Mouse (Mus musculus) c-Kit-positive CD71-positive TER-119-positive erythroid progenitor cells, embryonic 14.5 days (primary cell): Measurements from ENCODE around the gene Erich6b.

Source experiments
- DNase-seq: peaks from one replicate; pipeline ENCODE4 v3.0.0-alpha.2; 2013; ENCODE audit warnings: low spot score

Gene Erich6b

DNA sequence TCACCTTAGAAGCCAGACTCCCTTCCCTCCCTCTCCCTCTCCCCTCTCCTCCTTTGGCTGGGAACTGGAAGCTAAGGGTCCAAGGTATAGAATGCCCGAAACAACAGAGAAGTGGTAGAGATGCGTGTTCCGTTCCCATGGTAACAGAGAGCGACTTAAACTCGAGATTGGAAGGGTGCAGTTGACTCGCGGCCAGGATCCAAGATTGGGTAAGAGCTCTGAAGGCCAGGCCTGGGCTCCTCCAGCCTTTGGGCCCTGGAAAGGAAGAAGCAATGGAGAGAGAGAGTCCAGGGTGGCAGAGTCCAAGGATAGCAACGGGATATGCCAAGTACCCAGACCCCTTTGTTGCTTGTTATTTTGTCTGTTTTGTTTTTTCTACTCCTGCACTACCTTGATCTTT is at the start of gene Erich6b:
Gene Erich6b (plus strand): TSS at position 180 of the 400 bp plus-strand sequence.
- DNase-seq: no peak

DNA sequence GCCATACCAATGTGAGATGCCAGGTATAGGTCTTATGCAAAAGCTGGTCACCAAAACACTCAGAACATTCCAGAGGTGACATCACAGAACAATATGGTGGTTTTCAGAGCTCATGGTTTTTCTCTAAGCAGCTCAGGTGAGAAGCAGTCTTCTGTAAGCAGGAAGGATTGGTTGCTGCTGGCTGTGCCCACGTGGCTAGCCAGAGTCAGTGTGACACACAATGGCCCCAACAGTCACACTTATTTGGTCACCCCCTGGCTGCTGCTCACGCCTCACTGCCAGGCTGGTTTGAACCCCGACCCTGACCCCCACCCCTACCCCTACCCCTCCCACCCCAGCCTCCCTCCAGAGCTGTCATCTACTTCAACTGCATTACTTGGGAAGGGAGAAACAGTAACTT is 49.1 kb upstream of the Erich6b start, which contains the start of gene Spert:
Gene Spert (minus strand): TSS at position 139 of the 400 bp plus-strand sequence.
- DNase-seq: no peak

DNA sequence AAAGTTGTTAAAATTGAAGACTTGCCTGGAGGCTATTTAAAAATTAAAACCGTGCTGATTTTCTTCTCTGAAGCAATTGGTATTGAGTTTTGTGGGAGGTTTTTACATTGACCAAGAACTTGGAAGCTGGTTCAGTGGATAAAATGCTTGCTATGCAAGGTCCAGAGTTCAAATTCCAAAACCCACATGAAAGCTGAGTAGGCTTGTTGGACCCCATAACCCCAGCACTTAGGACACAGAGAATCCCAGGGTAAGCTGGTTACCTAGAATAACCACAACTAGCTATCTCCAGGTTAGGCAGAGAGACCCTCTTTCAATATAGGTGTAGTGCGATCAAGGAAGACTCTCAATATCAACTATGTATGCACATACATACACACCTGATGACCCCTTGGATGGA is 32.9 kb upstream of the Erich6b start:
- no peak for DNase-seq

DNA sequence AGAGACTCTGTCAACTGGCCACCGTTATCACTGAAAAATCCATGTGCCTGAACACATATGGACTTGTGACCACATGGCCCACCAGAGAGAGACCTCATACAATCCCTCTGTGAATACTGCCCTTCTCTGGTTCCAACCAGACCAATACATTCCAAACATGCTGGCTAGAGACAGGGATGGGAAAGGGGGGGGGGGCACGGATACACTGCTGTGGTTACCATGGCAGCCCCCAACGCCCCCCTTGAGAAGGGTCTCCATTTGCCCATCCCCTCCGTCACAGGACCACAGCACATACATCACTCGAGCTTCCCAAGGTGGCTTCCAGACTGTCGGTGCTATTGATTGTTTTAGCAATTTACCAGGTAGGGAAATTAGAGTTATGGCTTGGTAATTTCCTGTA is 25.7 kb upstream of the Erich6b start:
- no peak for DNase-seq

DNA sequence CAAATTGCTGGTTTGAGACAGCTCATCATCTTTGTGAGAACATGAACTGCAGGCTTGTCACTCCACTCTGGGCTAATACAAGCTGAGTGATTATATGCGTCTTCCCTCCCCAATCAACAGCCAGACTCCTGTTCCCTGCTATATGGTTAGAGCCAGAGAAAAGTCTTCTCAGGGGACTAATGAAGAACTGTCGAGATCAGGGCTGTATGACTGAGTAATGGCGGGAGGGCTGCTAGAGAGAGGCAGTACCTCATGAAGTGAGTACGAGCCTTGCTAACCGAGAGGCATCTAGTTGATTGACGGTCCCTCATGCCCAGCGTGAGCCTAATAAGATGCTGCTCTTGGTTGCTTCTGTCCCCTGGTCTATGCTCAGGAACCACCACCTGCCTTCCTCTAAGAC is 19.1 kb upstream of the Erich6b start:
- no peak for DNase-seq

DNA sequence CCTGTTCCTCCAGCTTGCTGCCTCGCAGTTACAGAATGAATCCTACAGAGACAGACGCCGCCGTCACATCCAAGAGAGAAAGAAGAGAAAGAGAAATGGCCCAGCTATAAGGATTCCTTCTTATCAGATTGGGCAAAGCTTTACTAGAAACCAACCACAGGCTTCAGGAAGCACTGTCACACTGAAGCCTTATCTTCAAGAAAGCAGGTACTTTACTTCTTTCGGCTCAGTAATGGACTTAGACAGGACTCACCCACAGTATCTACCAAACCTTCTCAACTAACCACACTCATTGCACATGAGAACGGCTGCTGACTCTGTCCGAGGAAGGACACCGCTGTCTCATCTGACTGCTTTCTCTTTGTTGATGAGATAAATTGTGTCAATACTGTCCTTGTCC is 13.2 kb upstream of the Erich6b start:
- DNase-seq: no peak

DNA sequence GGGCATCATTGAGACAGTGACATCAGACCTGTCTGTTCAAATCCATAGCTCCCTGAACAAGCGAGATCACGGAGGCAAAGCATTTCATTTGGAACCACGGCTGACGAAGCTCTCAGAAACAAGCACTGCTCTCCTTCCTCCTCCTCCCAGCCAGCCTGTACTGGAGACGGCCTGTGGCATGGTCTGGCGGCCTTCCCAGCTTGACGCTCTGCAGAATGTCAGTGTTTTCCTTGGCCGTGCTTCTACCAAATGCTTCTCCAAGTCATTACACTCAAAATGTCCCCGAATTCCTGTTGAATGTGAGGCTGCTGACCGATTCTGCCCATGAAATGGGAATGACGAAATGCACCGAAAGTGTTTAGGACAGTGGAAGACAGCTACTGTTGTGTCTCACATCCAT is 6.7 kb upstream of the Erich6b start:
- no peak for DNase-seq

DNA sequence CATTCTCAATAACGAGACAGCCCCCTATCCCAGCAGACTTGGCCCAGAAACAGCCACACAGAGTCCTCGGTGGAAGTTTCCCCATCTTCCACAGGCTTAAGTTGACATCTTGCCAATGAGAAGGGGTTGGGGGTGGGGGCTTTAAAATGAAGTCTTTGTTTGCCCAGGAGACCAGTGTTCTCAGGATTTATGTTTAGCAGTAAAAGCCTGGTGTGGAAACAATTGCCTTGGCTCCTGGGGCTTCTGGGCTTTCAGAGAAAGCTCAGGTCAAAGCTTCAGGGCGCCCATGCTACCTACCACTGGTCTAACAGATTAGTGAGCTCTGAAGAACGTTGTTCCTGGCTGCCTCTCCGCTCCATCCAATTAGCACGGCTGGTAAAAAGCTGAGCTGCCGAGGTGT is 6.0 kb upstream of the Erich6b start:
- no peak for DNase-seq

DNA sequence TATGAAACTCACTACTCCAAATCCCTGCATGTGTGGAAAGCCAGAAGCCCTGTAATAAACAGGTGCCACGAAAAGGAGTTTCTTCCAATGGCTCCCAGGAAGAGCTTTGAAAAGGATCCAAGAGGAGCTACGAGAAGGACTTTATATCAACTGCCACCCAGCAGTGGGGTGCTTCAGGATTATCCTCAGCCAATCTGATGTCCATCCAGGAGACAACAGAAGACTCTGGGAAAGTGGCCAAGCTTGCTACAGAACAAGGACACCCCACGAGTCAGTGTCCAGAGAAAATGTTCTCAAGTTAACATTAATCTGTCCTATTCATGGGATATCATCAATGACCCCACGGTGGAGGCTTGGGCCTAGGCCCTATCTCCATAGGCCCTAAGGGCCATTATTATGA is 4.4 kb upstream of the Erich6b start:
- DNase-seq: no peak

DNA sequence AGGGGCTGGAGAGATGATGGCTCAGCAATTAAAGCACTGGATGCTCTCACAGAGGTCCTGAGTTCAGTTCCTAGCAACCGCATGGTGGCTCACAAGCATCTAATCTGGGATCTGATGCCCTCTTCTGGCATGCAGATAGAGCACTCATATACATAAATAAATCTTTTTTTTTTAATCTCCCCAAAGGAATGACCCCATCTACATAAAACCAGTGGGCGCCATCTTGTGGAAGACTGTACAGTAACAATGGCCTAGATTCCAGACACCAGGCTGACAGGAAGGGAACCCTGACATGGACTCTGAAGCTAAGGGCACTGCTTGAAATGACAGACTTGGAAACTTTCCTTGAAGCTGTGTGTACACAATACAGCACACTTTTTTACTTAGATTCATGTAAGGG is 1.2 kb upstream of the Erich6b start:
- DNase-seq: no peak

DNA sequence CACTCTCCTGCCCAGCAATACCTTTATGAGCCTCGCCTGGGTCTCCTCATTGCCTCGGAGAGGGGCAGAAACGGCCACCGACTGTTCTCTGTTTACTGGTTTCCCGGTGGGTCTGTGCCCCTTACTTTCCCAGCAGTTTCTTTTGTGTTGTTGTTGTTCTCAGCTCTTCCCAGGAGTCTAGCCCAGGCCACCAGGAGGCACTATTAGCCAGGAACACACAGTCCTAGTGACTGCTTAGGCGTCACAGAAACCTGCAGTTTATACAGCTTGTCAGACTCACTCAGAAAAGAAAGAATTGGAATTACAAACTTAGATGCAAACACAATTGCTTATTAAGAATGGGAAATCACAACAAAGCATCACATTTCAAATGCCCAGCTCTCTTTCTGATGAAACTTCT is 690 bp upstream of the Erich6b start:
- no peak for DNase-seq

DNA sequence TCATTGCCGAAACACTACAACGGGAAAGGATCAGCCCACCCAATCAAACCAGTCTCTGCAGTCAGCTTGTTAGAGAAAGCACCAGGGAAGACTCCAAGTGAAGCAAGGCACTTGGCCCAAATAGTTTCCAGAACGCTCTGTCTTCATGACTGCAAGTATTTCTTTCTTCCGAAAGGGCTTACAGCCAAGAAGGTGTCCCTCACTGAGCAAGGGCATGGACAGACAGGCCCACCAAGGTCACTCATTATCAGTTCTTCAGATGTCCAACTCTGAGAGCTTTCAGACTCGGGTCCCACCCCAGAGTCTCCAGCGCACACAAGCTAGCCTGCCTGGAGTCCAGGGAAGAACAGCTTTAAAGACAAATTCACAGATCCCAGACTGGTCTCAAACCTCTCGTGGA is 3.4 kb downstream of the Erich6b start:
- no peak for DNase-seq

DNA sequence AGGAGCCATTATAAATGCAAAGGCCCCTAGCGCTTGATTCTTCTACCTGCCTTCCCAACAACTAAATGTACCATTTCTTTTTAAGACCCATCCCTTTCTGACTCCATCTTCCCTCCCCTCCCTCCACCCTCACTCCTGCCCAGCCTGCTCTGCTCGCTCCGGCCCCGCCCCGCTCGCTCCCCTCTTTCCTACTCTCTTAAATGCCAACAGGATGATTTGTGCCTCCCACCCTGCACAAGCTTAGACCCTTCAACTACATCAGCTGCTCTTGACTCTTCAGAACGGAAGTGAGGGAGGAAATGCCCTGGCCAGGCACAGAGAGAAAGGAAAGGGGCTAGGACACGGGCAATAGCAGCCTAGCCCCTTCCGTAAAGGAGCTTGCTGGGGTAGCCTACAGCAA is 4.0 kb downstream of the Erich6b start:
- DNase-seq: no peak

DNA sequence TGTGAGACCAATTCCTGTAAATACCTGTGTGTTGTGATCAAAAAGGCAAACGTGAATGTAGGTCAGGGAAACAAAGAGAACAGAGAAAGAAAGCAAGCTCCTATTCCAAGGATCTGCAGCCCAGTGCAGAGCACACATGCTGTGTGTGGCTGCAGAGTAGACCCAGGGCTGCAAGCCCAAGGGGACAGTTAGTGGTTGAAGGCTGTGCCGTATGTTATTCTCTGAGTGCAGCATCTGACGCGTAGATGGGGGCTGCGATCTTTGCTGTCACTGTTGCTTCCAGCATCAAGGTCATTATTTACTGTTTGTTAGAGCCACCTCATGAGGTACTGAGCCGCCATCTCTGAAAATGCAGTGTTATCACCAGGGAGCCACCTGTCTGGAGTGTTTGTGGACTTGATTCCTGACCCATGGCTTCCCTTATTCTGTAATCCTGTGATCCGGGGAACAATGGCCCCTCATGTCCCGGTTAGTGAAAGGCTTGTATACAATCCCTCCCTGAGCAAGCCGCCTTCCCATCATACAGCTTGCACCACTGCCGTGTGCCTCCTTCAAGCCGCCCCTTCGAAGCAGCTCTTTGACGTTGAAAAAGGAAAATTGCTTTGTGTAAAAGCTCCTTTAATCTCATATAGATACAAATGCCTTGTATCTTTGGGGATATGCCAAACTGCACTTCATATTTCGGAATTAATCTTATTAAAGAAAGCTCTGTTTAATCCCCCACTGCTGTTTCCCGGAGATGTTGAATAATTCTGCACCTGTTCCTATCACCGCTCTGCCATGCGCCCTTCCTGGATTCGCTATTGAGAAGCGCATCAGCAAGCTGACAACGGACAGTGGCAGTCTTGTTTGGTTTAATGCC is 5.1 kb downstream of the Erich6b start:
- DNase-seq: no peak

DNA sequence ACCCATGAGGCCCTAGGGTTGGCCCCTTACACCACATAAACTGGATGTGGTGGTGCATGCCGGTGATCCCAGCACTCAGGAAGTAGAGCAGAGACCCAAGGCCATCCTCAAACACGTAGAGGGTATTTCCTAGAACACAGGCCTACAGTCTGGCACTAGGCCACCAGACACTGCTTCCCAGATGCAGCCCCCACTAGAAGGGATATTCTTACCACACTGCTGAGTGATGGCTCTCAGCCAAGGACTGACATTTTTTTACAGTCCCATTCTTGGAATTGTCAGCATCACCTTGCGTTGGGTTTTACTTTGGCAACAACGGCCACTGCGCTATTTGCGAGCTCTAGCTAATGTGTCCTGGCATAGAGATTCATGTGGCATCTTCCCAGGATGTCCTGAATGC is 18.9 kb downstream of the Erich6b start:
- DNase-seq: no peak

DNA sequence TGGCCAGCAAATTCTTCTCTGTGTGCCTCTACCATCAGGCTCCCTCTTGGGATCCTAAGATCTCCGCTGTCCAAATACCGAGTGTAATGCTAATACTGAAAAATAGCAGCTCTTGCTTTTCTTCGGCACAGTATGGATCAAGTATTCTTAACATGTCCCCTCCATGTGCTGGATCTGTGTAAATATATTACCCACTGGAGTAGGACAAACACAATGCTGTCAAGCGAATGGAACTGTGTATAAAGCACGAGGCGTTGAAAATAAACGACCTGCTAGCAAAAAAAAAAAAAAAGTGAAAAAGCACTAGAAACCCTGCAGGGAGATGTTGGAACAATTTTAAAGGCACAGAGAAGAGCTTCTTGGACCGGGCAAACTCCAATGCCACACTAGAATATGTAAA is 19.5 kb downstream of the Erich6b start:
- DNase-seq: no peak

DNA sequence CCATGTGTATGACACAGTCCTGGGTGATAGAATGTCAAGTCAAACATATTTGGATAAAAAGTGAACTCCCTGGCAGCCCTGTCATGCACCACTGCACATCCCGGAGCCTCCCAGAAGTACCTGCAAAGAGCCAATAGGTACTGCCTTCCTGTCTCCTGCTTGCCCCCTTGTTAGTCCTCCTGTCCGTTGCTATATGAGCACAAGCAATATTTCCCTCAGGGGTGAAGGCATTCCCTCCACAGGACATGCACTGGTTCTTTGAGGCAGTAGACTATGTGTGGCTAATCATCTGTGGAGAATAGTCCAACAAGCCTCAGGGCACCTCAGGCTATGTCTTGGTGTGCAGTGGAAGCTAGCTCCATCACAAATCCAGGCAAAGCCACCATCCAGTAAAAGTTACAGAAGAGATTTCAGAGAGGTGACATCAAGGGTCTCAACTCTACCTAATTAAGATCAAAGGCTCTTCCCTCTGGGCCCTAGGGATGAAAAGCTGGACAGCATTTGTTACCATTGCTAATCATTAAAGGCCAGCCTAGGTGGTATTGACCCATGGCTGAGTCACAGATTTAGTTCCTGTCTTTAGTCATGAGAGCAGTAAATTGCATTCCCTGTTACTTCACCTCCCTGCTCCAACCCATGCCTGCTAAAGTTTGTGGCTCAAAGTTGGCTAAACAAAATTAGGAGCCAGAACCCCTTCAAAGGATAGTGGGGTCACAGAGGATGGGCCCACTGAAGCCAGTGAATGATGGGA is 23.5 kb downstream of the Erich6b start:
- DNase-seq: no peak

DNA sequence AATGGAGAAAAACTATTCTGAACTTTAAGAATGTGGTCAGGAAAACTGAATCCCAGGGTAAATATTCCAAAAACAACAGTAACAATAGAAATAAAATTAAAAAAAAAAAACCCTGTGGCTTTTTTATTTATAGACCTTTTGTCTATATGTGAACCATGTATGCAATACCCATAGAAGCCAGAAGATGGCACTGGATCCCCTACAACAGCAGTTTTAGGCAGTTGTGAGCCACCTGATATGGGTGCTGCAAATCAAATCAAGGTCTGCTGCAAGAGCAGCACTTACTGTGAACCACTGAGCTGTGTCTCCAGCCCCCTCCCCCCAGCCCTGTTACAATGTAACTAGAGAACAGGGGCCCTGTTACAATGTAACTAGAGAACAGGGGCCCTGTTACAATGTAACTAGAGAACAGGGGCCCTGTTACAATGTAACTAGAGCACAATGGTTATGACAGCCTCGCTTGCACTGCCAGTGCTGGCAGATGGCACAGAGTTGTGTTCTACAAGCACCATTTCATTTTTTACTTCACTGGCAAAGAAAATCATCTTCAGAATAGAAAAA is 27.1 kb downstream of the Erich6b start:
- peak; percentile 5 for DNase-seq

DNA sequence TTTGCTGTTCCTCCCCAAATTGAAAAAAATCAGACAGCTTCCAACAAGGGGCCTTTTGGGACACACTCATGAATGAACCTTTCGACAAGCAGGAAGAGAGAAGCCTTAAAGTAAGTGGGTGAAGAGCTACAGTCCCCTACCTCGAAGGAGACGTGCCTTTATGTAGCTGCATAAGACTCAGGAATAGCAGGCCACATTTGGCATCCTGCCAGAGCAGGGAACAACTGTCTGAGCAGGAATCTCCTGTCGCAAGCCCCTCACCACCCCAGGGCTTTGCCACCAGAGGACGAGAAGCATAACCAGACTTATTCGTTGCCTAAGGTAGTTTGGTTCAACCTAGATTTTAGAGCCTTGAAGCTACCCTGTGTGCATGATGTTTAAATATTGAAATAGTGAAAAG is 34.3 kb downstream of the Erich6b start:
- DNase-seq: no peak

DNA sequence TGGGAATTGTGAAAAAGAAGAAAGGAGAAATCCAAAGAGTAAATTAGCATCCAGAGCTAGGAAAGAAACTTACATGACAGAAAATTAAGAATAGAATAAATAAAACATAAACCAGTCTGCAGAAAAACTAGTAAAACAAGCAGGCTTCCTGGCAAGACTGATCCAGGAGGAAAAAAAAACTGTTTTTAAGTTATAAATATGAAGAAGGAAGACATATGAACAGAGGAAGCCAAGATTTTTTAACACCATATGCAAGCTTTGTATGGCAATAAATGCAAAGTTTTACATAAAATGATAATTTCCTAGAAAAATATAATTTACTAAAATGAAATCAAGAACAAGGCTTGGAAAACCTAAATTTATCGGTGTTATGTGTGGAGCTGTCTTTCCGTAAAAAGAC is 48.4 kb downstream of the Erich6b start:
- DNase-seq: no peak

DNA sequence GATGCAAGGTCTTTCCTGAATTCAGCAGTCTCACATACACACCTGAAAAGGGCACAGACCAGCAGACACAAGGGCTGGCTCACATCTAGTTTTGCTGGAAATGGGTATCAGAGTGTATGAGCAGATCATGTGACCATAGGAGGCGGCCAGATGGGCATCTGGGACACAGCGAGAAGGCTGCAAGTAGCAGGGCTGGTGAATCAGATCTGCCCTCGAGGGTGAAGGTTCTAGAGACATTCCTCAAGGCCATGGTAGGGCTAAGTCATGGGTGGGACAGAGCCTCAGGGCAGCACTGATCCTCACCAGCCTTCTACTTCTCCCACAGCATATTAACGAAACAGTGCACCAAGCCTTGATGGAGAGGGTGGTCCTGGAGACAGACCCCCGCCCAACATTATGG is 54.0 kb downstream of the Erich6b start:
- DNase-seq: no peak

DNA sequence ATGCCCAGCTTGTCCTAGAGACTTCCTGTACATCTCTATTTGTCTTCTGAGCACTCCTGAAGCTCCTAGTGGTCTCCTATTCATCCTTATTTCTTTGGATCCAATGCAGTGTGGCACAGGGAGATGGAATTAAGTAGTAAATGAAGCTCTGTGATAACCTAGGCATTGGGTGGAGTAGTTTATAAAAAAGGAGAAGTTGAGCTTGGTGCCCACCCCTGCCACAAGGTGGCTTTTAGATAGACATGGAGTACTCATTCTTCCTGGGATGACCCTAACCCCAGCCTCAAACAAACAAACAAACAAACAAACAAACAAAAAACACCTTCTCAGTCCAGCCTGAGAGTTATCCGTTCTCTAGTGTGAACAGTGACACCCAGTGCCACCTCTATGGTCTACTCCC is 55.9 kb downstream of the Erich6b start:
- no peak for DNase-seq

DNA sequence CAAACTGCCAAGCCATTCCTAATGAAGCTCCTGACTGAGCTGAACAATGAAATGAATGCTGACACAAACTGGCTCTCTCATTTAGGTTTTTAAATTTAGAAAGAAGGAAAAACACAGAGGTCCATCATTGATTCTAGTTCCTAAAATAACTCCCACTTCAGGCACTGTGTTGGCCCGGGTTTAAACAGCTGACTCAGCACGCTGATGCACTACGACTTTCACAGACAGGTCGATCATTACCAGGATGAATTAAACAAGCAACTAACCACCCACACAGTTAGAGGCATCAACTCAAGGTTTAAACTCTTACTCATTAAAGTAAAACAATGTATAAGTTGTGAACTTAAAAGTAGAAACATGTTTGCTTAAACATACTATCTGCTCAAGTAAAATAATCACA is 64.6 kb downstream of the Erich6b start:
- no peak for DNase-seq
